Mouse (Mus musculus) CD8-positive naive resting alpha-beta T cell, adult 2 months (primary cell): ENCODE results near the gene 5330417C22Rik.

ENCODE experiments used
- DNase-seq, 2 experiments: peaks; one replicate each; pipeline ENCODE4 v3.0.0; 2022; ENCODE audit warnings: low read depth in 2 of 2, low spot score in 2 of 2

Gene 5330417C22Rik

GRCm38 (mm10) chr3:108414857-108415830 lies 121.2 kb downstream of the 5330417C22Rik start, which contains the start of gene Celsr2:
TSS of gene Celsr2 (minus strand) at chr3:108415552.
- DNase-seq, result peak; percentile 12 to 17

GRCm38 (mm10) chr3:108413634-108414360 lies 122.5 kb downstream of the 5330417C22Rik start:
- no peak for DNase-seq

GRCm38 (mm10) chr3:108411754-108412121 lies 124.6 kb downstream of the 5330417C22Rik start:
- no peak for DNase-seq

GRCm38 (mm10) chr3:108411026-108411753 lies 125.1 kb downstream of the 5330417C22Rik start:
- DNase-seq, result no peak

- DNase-seq, result no peak
These were observed 126.0 kb downstream of the 5330417C22Rik start for GRCm38 (mm10) chr3:108410359-108410714.

GRCm38 (mm10) chr3:108409656-108410358 lies 126.5 kb downstream of the 5330417C22Rik start:
- no peak for DNase-seq

GRCm38 (mm10) chr3:108408517-108409008 lies 127.8 kb downstream of the 5330417C22Rik start:
- no peak for DNase-seq

- no peak for DNase-seq
These were observed 129.9 kb downstream of the 5330417C22Rik start for GRCm38 (mm10) chr3:108406306-108406885.
